Mouse (Mus musculus) CH12.LX (cell line): ENCODE results near the gene Stx11. TPM values are rescaled to one million over a fixed set of nuclear protein-coding genes. Genes with fewer than 3 reads are reported as not detected.

Experiments
- DNase-seq: peaks from one replicate; pipeline ENCODE4 v3.0.0-alpha.2; 2013; ENCODE audit errors: extremely low read depth
- H3K27ac ChIP-seq: 2 replicates; pipeline ENCODE4 v1.5.1; 2012; ENCODE audit warnings: low read depth, mild to moderate bottlenecking, control low read depth, moderate library complexity; ENCODE audit not compliant: insufficient read depth
- H3K27me3 ChIP-seq: replicated peaks from 2 replicates; pipeline ENCODE3; 2012; ENCODE audit warnings: inconsistent platforms
- H3K36me3 ChIP-seq, 2 experiments: replicated peaks in 1 of 2; 2 replicates each; pipeline versions ENCODE3 to v1.6.1; 2012; ENCODE audit warnings: inconsistent platforms in 1 of 2, low read length in 1 of 2, mild to moderate bottlenecking in 1 of 2, mixed read lengths in 1 of 2, moderate library complexity in 1 of 2; ENCODE audit not compliant: control insufficient read depth in 1 of 2, insufficient read depth in 1 of 2
- H3K4me1 ChIP-seq, 2 experiments: 2 replicates each; pipeline ENCODE4 v1.6.1; 2012; ENCODE audit warnings: inconsistent platforms in 1 of 2, moderate library complexity in 1 of 2; ENCODE audit not compliant: insufficient read depth in 2 of 2, control insufficient read depth in 1 of 2
- H3K4me2 ChIP-seq: 2 replicates; pipeline ENCODE4 v1.6.1; 2012; ENCODE audit warnings: low read depth, mild to moderate bottlenecking, control low read depth; ENCODE audit not compliant: poor library complexity, insufficient read depth, severe bottlenecking
- H3K4me3 ChIP-seq, 3 experiments: fragments of 150-350 bp in 1 of 3; sonication (generic) in 1 of 3; replicated peaks in 1 of 3; 2 replicates each; pipeline versions ENCODE3 to v1.5.1; 2011 to 2012; ENCODE audit warnings: low read depth in 2 of 3, low read length in 2 of 3, mild to moderate bottlenecking in 2 of 3, moderate library complexity in 2 of 3, control low read depth in 1 of 3, improper control_type of control experiment in 1 of 3, inconsistent platforms in 1 of 3, mixed read lengths in 1 of 3; ENCODE audit not compliant: poor library complexity in 1 of 3
- H3K79me2 ChIP-seq: replicated peaks from 2 replicates; pipeline ENCODE4 v1.6.1; 2012; ENCODE audit warnings: mild to moderate bottlenecking, moderate library complexity; ENCODE audit not compliant: control insufficient read depth, poor library complexity, insufficient read depth, severe bottlenecking; ENCODE audit errors: extremely low read depth
- H3K9ac ChIP-seq: 2 replicates; pipeline ENCODE4 v1.6.1; 2012; ENCODE audit warnings: low read depth, mild to moderate bottlenecking, control low read depth, moderate library complexity; ENCODE audit not compliant: insufficient read depth
- H3K9me3 ChIP-seq: replicated peaks from 2 replicates; pipeline ENCODE3; 2012; ENCODE audit warnings: low read length, inconsistent platforms, mixed read lengths
- CHD1 ChIP-seq: IDR thresholded peaks from 2 replicates; pipeline ENCODE4 v1.6.1; 2012; ENCODE audit warnings: low read depth, low read length, improper control_type of control experiment, inconsistent platforms
- CHD2 ChIP-seq: IDR thresholded peaks from 2 replicates; pipeline ENCODE4 v1.6.1; 2011; ENCODE audit warnings: low read length, improper control_type of control experiment
- CTCF ChIP-seq, 2 experiments: IDR thresholded peaks in 1 of 2; conservative IDR thresholded peaks in 1 of 2; 2 replicates each; pipeline ENCODE4 v1.5.1; 2011 to 2012; ENCODE audit warnings: low read depth in 2 of 2, low read length in 2 of 2, improper control_type of control experiment in 1 of 2, inconsistent platforms in 1 of 2, mild to moderate bottlenecking in 1 of 2, moderate library complexity in 1 of 2
- E2F4 ChIP-seq: IDR thresholded peaks from 2 replicates; pipeline ENCODE4 v1.6.1; 2011; ENCODE audit warnings: low read depth, low read length, improper control_type of control experiment; ENCODE audit not compliant: insufficient replicate concordance
- EP300 ChIP-seq: IDR thresholded peaks from 2 replicates; pipeline ENCODE4 v1.6.1; 2011; ENCODE audit warnings: low read length, improper control_type of control experiment
- ETS1 ChIP-seq: conservative IDR thresholded peaks from 2 replicates; pipeline ENCODE4 v1.6.1; 2012; ENCODE audit warnings: low read depth, mild to moderate bottlenecking, inconsistent platforms, low read length, improper control_type of control experiment, moderate library complexity
- IRF4 ChIP-seq: IDR thresholded peaks from 2 replicates; pipeline ENCODE4 v1.6.1; 2014; ENCODE audit warnings: low read depth, mild to moderate bottlenecking, inconsistent platforms, low read length, improper control_type of control experiment
- JUN ChIP-seq: IDR thresholded peaks from 2 replicates; pipeline ENCODE4 v1.6.1; 2011; ENCODE audit warnings: low read depth, mild to moderate bottlenecking, low read length, improper control_type of control experiment, moderate library complexity; ENCODE audit not compliant: insufficient read depth
- JUND ChIP-seq: conservative IDR thresholded peaks from 2 replicates; pipeline ENCODE4 v1.6.1; 2011; ENCODE audit warnings: low read depth, low read length, improper control_type of control experiment
- MAFK ChIP-seq: IDR thresholded peaks from 2 replicates; pipeline ENCODE4 v1.6.1; 2011; ENCODE audit warnings: low read length, improper control_type of control experiment; ENCODE audit not compliant: insufficient replicate concordance
- MAX ChIP-seq: IDR thresholded peaks from 2 replicates; pipeline ENCODE4 v1.6.1; 2011; ENCODE audit warnings: low read length, improper control_type of control experiment
- MXI1 ChIP-seq: IDR thresholded peaks from 2 replicates; pipeline ENCODE4 v1.6.1; 2011; ENCODE audit warnings: mild to moderate bottlenecking, low read depth, low read length, improper control_type of control experiment
- MYC ChIP-seq: IDR thresholded peaks from 2 replicates; pipeline ENCODE4 v1.6.1; 2011; ENCODE audit warnings: low read depth, mild to moderate bottlenecking, improper control_type of control experiment, low read length
- NELFE ChIP-seq: IDR thresholded peaks from 2 replicates; pipeline ENCODE4 v1.6.1; 2011; ENCODE audit warnings: low read depth, low read length, improper control_type of control experiment
- POLR2A ChIP-seq: IDR thresholded peaks from 2 replicates; pipeline ENCODE4 v1.6.1; 2011; ENCODE audit warnings: low read depth, mild to moderate bottlenecking, improper control_type of control experiment, low read length
- POLR2AphosphoS2 ChIP-seq: IDR thresholded peaks from 2 replicates; pipeline ENCODE4 v1.6.1; 2011; ENCODE audit warnings: low read depth, low read length, improper control_type of control experiment
- RAD21 ChIP-seq: IDR thresholded peaks from 2 replicates; pipeline ENCODE4 v1.6.1; 2011; ENCODE audit warnings: low read depth, mild to moderate bottlenecking, low read length, improper control_type of control experiment, moderate library complexity
- RCOR1 ChIP-seq: conservative IDR thresholded peaks from 2 replicates; pipeline ENCODE4 v1.6.1; 2012; ENCODE audit warnings: low read depth, mild to moderate bottlenecking, inconsistent platforms, low read length, improper control_type of control experiment
- TBP ChIP-seq: conservative IDR thresholded peaks from 2 replicates; pipeline ENCODE4 v1.6.1; 2011; ENCODE audit warnings: low read depth, low read length, improper control_type of control experiment
- USF1 ChIP-seq: IDR thresholded peaks from 2 replicates; pipeline ENCODE4 v1.6.1; 2014; ENCODE audit warnings: low read depth, mild to moderate bottlenecking, inconsistent platforms, low read length, improper control_type of control experiment
- USF2 ChIP-seq: conservative IDR thresholded peaks from 2 replicates; pipeline ENCODE4 v1.6.1; 2011; ENCODE audit warnings: low read depth, low read length, improper control_type of control experiment
- ZC3H11A ChIP-seq: IDR thresholded peaks from 2 replicates; pipeline ENCODE4 v1.6.1; 2012; ENCODE audit warnings: low read depth, mild to moderate bottlenecking, inconsistent platforms, low read length, improper control_type of control experiment
- ZKSCAN1 ChIP-seq: IDR thresholded peaks from 2 replicates; pipeline ENCODE4 v1.6.1; 2012; ENCODE audit warnings: low read depth, inconsistent platforms, low read length, improper control_type of control experiment, borderline replicate concordance
- ZMIZ1 ChIP-seq: IDR thresholded peaks from 2 replicates; pipeline ENCODE4 v1.6.1; 2012; ENCODE audit warnings: low read depth, mild to moderate bottlenecking, inconsistent platforms, low read length, improper control_type of control experiment
- ZNF384 ChIP-seq: IDR thresholded peaks from 2 replicates; pipeline ENCODE4 v1.6.1; 2012; ENCODE audit warnings: low read depth, low read length, improper control_type of control experiment, inconsistent platforms
- dilution Hi-C: fragments of 300-500 bp; cut with MboI; formaldehyde crosslinking; loops from 2 replicates; pipeline ENCODE4 v1.14.3; 2020; ENCODE audit warnings: low sequenced_read_pairs; ENCODE audit not compliant: extremely low pct_unique_long_range_greater_than_20kb, extremely low pct_ligation_motif_present
- in situ Hi-C: fragments of 300-500 bp; cut with MboI; formaldehyde crosslinking; loops from 3 replicates; pipeline ENCODE4 v1.14.3; 2019; ENCODE audit warnings: low sequenced_read_pairs, low pct_ligation_motif_present, low pct_unique_long_range_greater_than_20kb, mixed read lengths
- polyA plus RNA-seq: library from polyadenylated mRNA; unstranded; fragments of >175 nt; gene quantifications from 2 replicates; pipeline ENCODE4 v1.2.1, GENCODE M21; 2012; ENCODE audit warnings: low read depth; ENCODE audit not compliant: insufficient read length
- total RNA-seq, 2 experiments: library from RNA; depleted of rRNA; stranded (reverse); fragments of 300-350 nt in 1 of 2; fragments of >200 nt in 1 of 2; gene quantifications; 2 replicates each; pipeline ENCODE4 v1.2.3; 2012 to 2014

Gene Stx11
- total and polyA plus RNA-seq, 3 experiments = 22.2 to 49.8 (median 47.7) TPM

- Histone ChIP-seq H3K36me3 (no peaks in the 10 kb centered on the region), H3K4me1 (peaks cover 21 to 38% of the 10 kb centered on the region in 2 experiments), H3K79me2 (no peaks in the 10 kb centered on the region), H3K4me2 (no peak overlapping the region), H3K9ac (no peak overlapping the region), H3K27ac (no peak overlapping the region), H3K27me3 (no peaks in the 10 kb centered on the region)
- DNase-seq = no peak
- dilution Hi-C loops = no loop called here
- TF ChIP-seq ETS1 = no peak
- no peak for TF ChIP-seq CHD1
- no peak for TF ChIP-seq MAX
- no peak for TF ChIP-seq CHD2
- TF ChIP-seq EP300 = no peak
- no peak for TF ChIP-seq MAFK
- no peak for TF ChIP-seq NELFE
- no peak for TF ChIP-seq USF1
- no peak for TF ChIP-seq ZNF384
- TF ChIP-seq POLR2A = no peak
- TF ChIP-seq JUND = no peak
- no peak for TF ChIP-seq RAD21
- TF ChIP-seq JUN = no peak
- TF ChIP-seq, all 38 proteins: peak for 0
- Histone ChIP-seq H3K4me3 (no peak overlapping the region), H3K9me3 (peaks cover 4% of the 10 kb centered on the region)
- in situ Hi-C loops = no loop called here
Measured at GRCm38 (mm10) chr10:12974572-12974971, 10.5 kb upstream of the Stx11 start.

DNA sequence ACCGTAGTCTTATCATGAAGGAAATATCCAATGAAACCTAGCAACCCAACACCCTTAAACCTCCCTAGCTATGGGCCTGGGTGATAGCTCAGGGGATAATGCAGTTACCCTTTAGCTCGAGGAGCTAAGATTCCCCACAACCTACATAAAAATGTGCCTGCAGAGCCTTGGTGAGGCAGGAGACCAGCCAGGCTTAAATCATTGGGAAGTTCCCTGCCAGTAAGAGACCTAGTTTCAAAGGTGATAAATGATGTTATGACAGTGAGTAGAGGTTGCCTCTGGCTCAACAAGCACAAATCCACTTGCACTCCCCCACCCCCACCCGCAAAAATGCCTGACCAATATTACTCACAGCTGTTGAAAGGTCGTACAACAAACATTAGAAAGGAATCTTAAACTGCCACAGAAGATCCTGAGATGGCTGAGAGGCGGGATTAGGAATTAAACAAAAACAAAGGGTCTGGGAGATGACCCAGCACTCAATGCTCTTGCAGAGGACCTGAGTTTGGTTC lies 1.6 kb upstream of the Stx11 start:
- TF ChIP-seq IRF4 (no peak), EP300 (no peak), POLR2AphosphoS2 (no peak), MXI1 (no peak), E2F4 (no peak), USF1 (no peak), CTCF (conservative IDR thresholded peaks at IDR 0.05 in 1 of 2, IDR thresholded peaks at IDR 0.05 in 1 of 2; ENCODE audit: low read depth in 2 of 2, low read length in 2 of 2) (no peak), TBP (no peak), USF2 (no peak), ZKSCAN1 (no peak), POLR2A (no peak), CHD2 (no peak), ZC3H11A (no peak), CHD1 (no peak), MAX (no peak), MYC (no peak), RCOR1 (no peak), ZMIZ1 (no peak)
- H3K9ac ChIP-seq = no peak overlapping the region
- H3K79me2 ChIP-seq = peaks cover 24% of the 10 kb centered on the region
- in situ Hi-C loops (no loop called here), dilution Hi-C loops (no loop called here)
- H3K9me3 ChIP-seq = peaks cover 5% of the 10 kb centered on the region
- no peak overlapping the region for H3K4me3 ChIP-seq
- H3K27ac ChIP-seq = no peak overlapping the region
- H3K36me3 ChIP-seq = peaks cover 10 to 16% of the 10 kb centered on the region in 2 experiments
- no peak overlapping the region for H3K4me2 ChIP-seq
- no peaks in the 10 kb centered on the region for H3K27me3 ChIP-seq
- no peak for DNase-seq
- H3K4me1 ChIP-seq = peaks cover 16 to 40% of the 10 kb centered on the region in 2 experiments
